Mouse (Mus musculus) embryonic facial prominence, embryonic 15.5 days (tissue): ENCODE data around the gene Rnf223. TPM values are rescaled to one million over a fixed set of nuclear protein-coding genes. Genes with fewer than 3 reads are reported as not detected.
"Not testable (repeated sequence)": the region's sequence is repeated elsewhere in the genome, so short reads cannot be mapped to it uniquely, and the experiment has no call there.

Experiments used
- ATAC-seq: fragments of 200-750 bp; cut with Nextera tagmentation; 2 replicates; pipeline ENCODE4 v1.8.0; 2017; ENCODE audit warnings: low read depth, moderate TSS enrichment; ENCODE audit not compliant: insufficient number of reproducible peaks, low FRiP score, low TSS enrichment
- H3K27ac ChIP-seq: fragments of 300-500 bp; sonication (generic); replicated peaks from 2 replicates; pipeline ENCODE4 v1.5.1; 2015; ENCODE audit warnings: mild to moderate bottlenecking, inconsistent platforms
- H3K27me3 ChIP-seq: fragments of 300-500 bp; sonication (generic); 2 replicates; pipeline ENCODE4 v1.6.1; 2015; ENCODE audit warnings: inconsistent platforms
- H3K36me3 ChIP-seq: fragments of 300-500 bp; sonication (generic); 2 replicates; pipeline ENCODE4 v1.6.1; 2015; ENCODE audit warnings: mild to moderate bottlenecking, inconsistent platforms
- H3K4me1 ChIP-seq: fragments of 300-500 bp; sonication (generic); 2 replicates; pipeline ENCODE4 v1.6.1; 2015; ENCODE audit warnings: inconsistent platforms
- H3K4me2 ChIP-seq: fragments of 300-500 bp; sonication (generic); replicated peaks from 2 replicates; pipeline ENCODE4 v1.6.1; 2015; ENCODE audit warnings: mild to moderate bottlenecking, inconsistent platforms
- H3K4me3 ChIP-seq: fragments of 300-500 bp; sonication (generic); replicated peaks from 2 replicates; pipeline ENCODE4 v1.5.1; 2015; ENCODE audit warnings: mild to moderate bottlenecking, inconsistent platforms
- H3K9ac ChIP-seq: fragments of 300-500 bp; sonication (generic); 2 replicates; pipeline ENCODE4 v1.6.1; 2015; ENCODE audit warnings: inconsistent platforms
- H3K9me3 ChIP-seq: fragments of 300-500 bp; sonication (generic); replicated peaks from 2 replicates; pipeline ENCODE4 v1.6.1; 2016; ENCODE audit warnings: inconsistent platforms
- WGBS: fragments of 180-500 bp; shearing (Covaris S2); methylation state at CpG from one replicate; pipeline ENCODE4 v1.1.7; 2015; 5-methylcytosine and 5-hydroxymethylcytosine counted together
- polyA plus RNA-seq: library from polyadenylated mRNA; unstranded; fragments of >200 nt; fragmentation: Nextera tagmentation; extraction: Ambion mirVana; gene quantifications from 2 replicates; pipeline ENCODE4 v1.2.1, GENCODE M21; 2015

Rnf223 gene
- polyA plus RNA-seq, 1 experiment from 2014 or later: 1.8 TPM

GRCm38 (mm10) chr4:156133334-156133733 lies 3.0 kb downstream of the Rnf223 start:
- Histone ChIP-seq H3K27ac (no peak overlapping the region), H3K9ac (no peak overlapping the region), H3K27me3 (no peaks in the 10 kb centered on the region), H3K36me3 (no peaks in the 10 kb centered on the region), H3K4me2 (no peak overlapping the region), H3K4me3 (no peak overlapping the region), H3K9me3 (no peaks in the 10 kb centered on the region), H3K4me1 (no peaks in the 10 kb centered on the region)
- 65% methylated on average over 5 of the region's 5 CpGs for WGBS
- no peak for ATAC-seq

- Histone ChIP-seq H3K4me2 (no peak overlapping the region), H3K27me3 (no peaks in the 10 kb centered on the region), H3K9me3 (no peaks in the 10 kb centered on the region), H3K4me1 (no peaks in the 10 kb centered on the region), H3K4me3 (no peak overlapping the region), H3K36me3 (no peaks in the 10 kb centered on the region), H3K27ac (no peak overlapping the region), H3K9ac (no peak overlapping the region)
- 68% methylated on average over 12 of the region's 12 CpGs for WGBS
- ATAC-seq: no peak
Observed at GRCm38 (mm10) chr4:156133943-156134605, 3.8 kb downstream of the Rnf223 start.

GRCm38 (mm10) chr4:156135112-156135511 lies 4.8 kb downstream of the Rnf223 start:
- ATAC-seq: no peak
- Histone ChIP-seq H3K9ac (no peak overlapping the region), H3K4me2 (no peak overlapping the region), H3K9me3 (no peaks in the 10 kb centered on the region), H3K4me3 (no peak overlapping the region), H3K27ac (no peak overlapping the region), H3K36me3 (no peaks in the 10 kb centered on the region), H3K27me3 (no peaks in the 10 kb centered on the region), H3K4me1 (no peaks in the 10 kb centered on the region)
- 89% methylated on average over 13 of the region's 13 CpGs for whole genome bisulfite sequencing

- no peak overlapping the region for H3K4me3 ChIP-seq
- no peak for ATAC-seq
Observed at GRCm38 (mm10) chr4:156135801-156136200, 5.5 kb downstream of the Rnf223 start.

GRCm38 (mm10) chr4:156136285-156137100 lies 6.2 kb downstream of the Rnf223 start:
- no peaks in the 10 kb centered on the region for H3K4me1 ChIP-seq
- no peak overlapping the region for H3K4me2 ChIP-seq
- no peak overlapping the region for H3K27ac ChIP-seq
- no peaks in the 10 kb centered on the region for H3K9me3 ChIP-seq
- no peaks in the 10 kb centered on the region for H3K36me3 ChIP-seq
- H3K4me3 ChIP-seq: no peak overlapping the region
- H3K27me3 ChIP-seq: no peaks in the 10 kb centered on the region
- WGBS: 90% methylated on average over 30 of the region's 30 CpGs
- ATAC-seq: no peak
- no peak overlapping the region for H3K9ac ChIP-seq

More at GRCm38 (mm10) chr4:156135801-156136200, 5.5 kb downstream of the Rnf223 start:
- Histone ChIP-seq H3K4me1 (no peaks in the 10 kb centered on the region), H3K36me3 (no peaks in the 10 kb centered on the region), H3K9me3 (no peaks in the 10 kb centered on the region), H3K9ac (no peak overlapping the region), H3K4me2 (no peak overlapping the region), H3K27ac (no peak overlapping the region), H3K27me3 (no peaks in the 10 kb centered on the region)
- 93% methylated on average over 14 of the region's 14 CpGs for whole genome bisulfite sequencing

GRCm38 (mm10) chr4:156150887-156151286 lies 20.6 kb downstream of the Rnf223 start:
- not testable (repeated sequence) for H3K9ac ChIP-seq, H3K9me3 ChIP-seq, H3K4me1 ChIP-seq, H3K27ac ChIP-seq, H3K27me3 ChIP-seq, H3K36me3 ChIP-seq, H3K4me3 ChIP-seq, H3K4me2 ChIP-seq, ATAC-seq
- 86% methylated on average over 10 of the region's 10 CpGs for WGBS

GRCm38 (mm10) chr4:156154771-156155170 lies 24.5 kb downstream of the Rnf223 start:
- ATAC-seq: no peak
- H3K9ac ChIP-seq: no peak overlapping the region
- H3K4me2 ChIP-seq: no peak overlapping the region
- no peak overlapping the region for H3K4me3 ChIP-seq
- H3K27ac ChIP-seq: no peak overlapping the region
- H3K27me3 ChIP-seq: no peaks in the 10 kb centered on the region
- 0 out of 2 replicates have a peak, but pooled peaks cover 4% of the 10 kb centered on the region for H3K9me3 ChIP-seq
- WGBS: 96% methylated on average over 3 of the region's 3 CpGs
- H3K36me3 ChIP-seq: no peaks in the 10 kb centered on the region
- H3K4me1 ChIP-seq: no peaks in the 10 kb centered on the region

- Histone ChIP-seq H3K36me3 (peaks cover 93% of the 10 kb centered on the region), H3K4me1 (no peaks in the 10 kb centered on the region), H3K9me3 (peaks cover 11% of the 10 kb centered on the region; the same call in 1 of the 2 replicates), H3K4me3 (no peak overlapping the region), H3K4me2 (no peak overlapping the region), H3K9ac (no peak overlapping the region), H3K27ac (no peak overlapping the region), H3K27me3 (no peaks in the 10 kb centered on the region)
- no peak for ATAC-seq
- WGBS: 82% methylated on average over 9 of the region's 9 CpGs
Observed at GRCm38 (mm10) chr4:156166477-156166876, 36.2 kb downstream of the Rnf223 start.

GRCm38 (mm10) chr4:156168611-156169010 lies 38.3 kb downstream of the Rnf223 start:
- H3K27me3 ChIP-seq: no peaks in the 10 kb centered on the region
- WGBS: 85% methylated on average over 8 of the region's 8 CpGs
- H3K4me1 ChIP-seq: no peaks in the 10 kb centered on the region
- ATAC-seq: no peak
- no peaks in the 10 kb centered on the region for H3K9me3 ChIP-seq
- H3K36me3 ChIP-seq: peaks cover 98% of the 10 kb centered on the region
- H3K27ac ChIP-seq: no peak overlapping the region
- no peak overlapping the region for H3K9ac ChIP-seq
- no peak overlapping the region for H3K4me2 ChIP-seq
- no peak overlapping the region for H3K4me3 ChIP-seq

GRCm38 (mm10) chr4:156169129-156169528 lies 38.8 kb downstream of the Rnf223 start:
- no peaks in the 10 kb centered on the region for H3K4me1 ChIP-seq
- H3K9ac ChIP-seq: no peak overlapping the region
- no peak for ATAC-seq
- H3K36me3 ChIP-seq: peaks cover 98% of the 10 kb centered on the region
- H3K27me3 ChIP-seq: no peaks in the 10 kb centered on the region
- WGBS: 95% methylated on average over 10 of the region's 10 CpGs
- H3K4me2 ChIP-seq: no peak overlapping the region
- H3K27ac ChIP-seq: no peak overlapping the region
- no peak overlapping the region for H3K4me3 ChIP-seq
- no peaks in the 10 kb centered on the region for H3K9me3 ChIP-seq

GRCm38 (mm10) chr4:156171828-156172227 lies 41.5 kb downstream of the Rnf223 start:
- H3K4me3 ChIP-seq: no peak overlapping the region

More at GRCm38 (mm10) chr4:156171828-156172227, 41.5 kb downstream of the Rnf223 start:
- Histone ChIP-seq H3K4me1 (no peaks in the 10 kb centered on the region), H3K4me2 (no peak overlapping the region), H3K36me3 (peaks cover 99% of the 10 kb centered on the region), H3K27ac (no peak overlapping the region), H3K9ac (no peak overlapping the region), H3K27me3 (no peaks in the 10 kb centered on the region), H3K9me3 (no peaks in the 10 kb centered on the region)
- no peak for ATAC-seq
- 93% methylated on average over 11 of the region's 11 CpGs for WGBS
